Mouse (Mus musculus): ENCODE data around the gene Yipf3. TPM values are rescaled to one million over a fixed set of nuclear protein-coding genes. Genes with fewer than 3 reads are reported as not detected.
A peak's percentile ranks its signal among the peaks of the same experiment; 100 is the strongest.

The Yipf3 gene
- polyA plus RNA-seq, 1 experiment from 2014 or later = 55.3 TPM

DNA sequence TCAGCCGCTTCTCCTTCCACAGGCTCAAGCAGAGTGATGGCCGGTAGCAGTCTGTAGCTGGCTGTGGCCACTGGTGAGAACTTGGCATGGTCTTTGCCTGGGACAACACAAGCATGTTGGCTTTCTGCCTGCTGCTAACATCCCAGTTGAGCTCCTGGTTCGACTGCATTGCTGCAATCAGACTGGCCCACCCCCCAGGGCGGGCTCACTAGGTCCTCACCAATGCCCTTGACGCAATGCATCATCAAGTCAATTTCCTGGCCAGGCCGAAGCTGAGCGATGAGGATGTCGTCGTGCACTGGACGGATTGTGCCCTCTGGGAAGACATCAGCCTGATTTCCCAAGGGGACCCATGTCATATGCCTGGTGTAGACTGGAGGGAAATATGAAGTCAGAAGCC, 3.3 kb upstream of the Yipf3 start:
- 79% methylated on average over 10 of the region's 10 CpGs for WGBS
- H3K4me3 ChIP-seq (ENCODE audit: low read depth, low read length) = no peak overlapping the region
- H3K4me1 ChIP-seq (ENCODE audit: control insufficient read depth, insufficient read depth, low read length) = no peaks in the 10 kb centered on the region; the same call in none of the 2 replicates
- H3K9me3 ChIP-seq (replicated peaks; ENCODE audit: control insufficient read depth, low read length) = no peaks in the 10 kb centered on the region
- no peak overlapping the region for H3K4me2 ChIP-seq (ENCODE audit: low read depth, low read length)
- DNase-seq (ENCODE audit: low spot score) = no peak
- no peak for ATAC-seq (replicated peaks; ENCODE audit: insufficient number of reproducible peaks, low FRiP score, low TSS enrichment, low read depth)
- H3K27ac ChIP-seq (replicated peaks; ENCODE audit: low read depth, low read length) = no peak overlapping the region
- peaks cover 21% of the 10 kb centered on the region for H3K36me3 ChIP-seq (replicated peaks; ENCODE audit: control insufficient read depth, insufficient read depth, low read depth, low read length)
- H3K9ac ChIP-seq (replicated peaks; ENCODE audit: low read length) = no peak overlapping the region
- no peaks in the 10 kb centered on the region for H3K27me3 ChIP-seq (ENCODE audit: control insufficient read depth, insufficient read depth, low read length)

DNA sequence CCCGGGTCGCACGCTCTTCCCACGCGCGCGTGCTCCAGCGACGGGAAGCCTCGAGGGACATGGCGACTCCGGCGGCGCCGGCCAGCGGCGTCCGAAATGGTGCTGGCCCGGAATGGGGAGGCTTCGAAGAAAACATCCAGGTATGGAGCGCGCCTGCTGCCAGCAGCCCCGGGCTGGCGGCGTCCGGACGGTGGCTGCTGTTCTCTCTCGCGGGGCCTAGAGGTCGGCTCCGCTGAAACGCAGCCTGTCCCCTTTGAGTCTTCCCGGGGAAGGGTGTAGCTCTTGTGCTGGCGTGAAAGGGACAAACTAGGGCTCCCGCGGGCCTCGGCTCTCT, 276 bp downstream of the Yipf3 start:
- ATAC-seq (replicated peaks; ENCODE audit: insufficient number of reproducible peaks, low FRiP score, low TSS enrichment, low read depth) (0 out of 2 replicates have a peak, but pooled peaks have one; percentile 2), DNase-seq (ENCODE audit: low spot score) (no peak)
- Histone ChIP-seq H3K4me1 (ENCODE audit: control insufficient read depth, insufficient read depth, low read length) (no peaks in the 10 kb centered on the region; the same call in none of the 2 replicates), H3K27me3 (ENCODE audit: control insufficient read depth, insufficient read depth, low read length) (no peaks in the 10 kb centered on the region), H3K9ac (replicated peaks; ENCODE audit: low read length) (peak overlapping the region; percentile 85), H3K4me2 (ENCODE audit: low read depth, low read length) (peak overlapping the region; percentile 85), H3K36me3 (replicated peaks; ENCODE audit: control insufficient read depth, insufficient read depth, low read depth, low read length) (peaks cover 30% of the 10 kb centered on the region), H3K9me3 (replicated peaks; ENCODE audit: control insufficient read depth, low read length) (no peaks in the 10 kb centered on the region), H3K27ac (replicated peaks; ENCODE audit: low read depth, low read length) (no peak overlapping the region), H3K4me3 (ENCODE audit: low read depth, low read length) (peak overlapping the region; percentile 89)
- WGBS = under 1% methylated on average over 37 of the region's 37 CpGs

DNA sequence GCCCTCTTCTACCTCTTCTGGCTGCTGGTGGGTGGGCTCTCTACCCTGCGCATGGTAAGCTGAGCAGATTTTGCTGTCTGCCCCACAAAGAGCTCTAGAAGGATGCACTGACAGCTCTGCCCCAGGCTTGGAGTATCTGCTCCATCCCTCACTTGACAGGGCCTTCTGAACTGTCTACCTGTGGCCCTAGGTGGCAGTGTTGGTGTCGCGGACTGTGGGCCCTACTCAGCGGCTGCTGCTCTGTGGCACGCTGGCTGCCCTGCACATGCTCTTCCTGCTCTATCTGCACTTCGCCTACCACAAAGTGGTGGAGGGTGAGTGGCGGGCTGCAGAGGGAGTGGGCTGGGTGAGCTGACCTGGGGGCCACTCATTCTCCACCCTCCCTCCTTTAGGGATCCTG, 3.3 kb downstream of the Yipf3 start:
- peaks cover 5% of the 10 kb centered on the region for H3K4me1 ChIP-seq (ENCODE audit: control insufficient read depth, insufficient read depth, low read length)
- H3K36me3 ChIP-seq (replicated peaks; ENCODE audit: control insufficient read depth, insufficient read depth, low read depth, low read length) = peaks cover 16% of the 10 kb centered on the region
- H3K27me3 ChIP-seq (ENCODE audit: control insufficient read depth, insufficient read depth, low read length) = peaks cover 11% of the 10 kb centered on the region
- WGBS = 80% methylated on average over 7 of the region's 7 CpGs
- H3K4me2 ChIP-seq (ENCODE audit: low read depth, low read length) = no peak overlapping the region
- ATAC-seq (replicated peaks; ENCODE audit: insufficient number of reproducible peaks, low FRiP score, low TSS enrichment, low read depth) = no peak
- H3K27ac ChIP-seq (replicated peaks; ENCODE audit: low read depth, low read length) = no peak overlapping the region
- no peaks in the 10 kb centered on the region for H3K9me3 ChIP-seq (replicated peaks; ENCODE audit: control insufficient read depth, low read length)
- DNase-seq (ENCODE audit: low spot score) = no peak
- H3K4me3 ChIP-seq (ENCODE audit: low read depth, low read length) = no peak overlapping the region
- H3K9ac ChIP-seq (replicated peaks; ENCODE audit: low read length) = no peak overlapping the region

DNA sequence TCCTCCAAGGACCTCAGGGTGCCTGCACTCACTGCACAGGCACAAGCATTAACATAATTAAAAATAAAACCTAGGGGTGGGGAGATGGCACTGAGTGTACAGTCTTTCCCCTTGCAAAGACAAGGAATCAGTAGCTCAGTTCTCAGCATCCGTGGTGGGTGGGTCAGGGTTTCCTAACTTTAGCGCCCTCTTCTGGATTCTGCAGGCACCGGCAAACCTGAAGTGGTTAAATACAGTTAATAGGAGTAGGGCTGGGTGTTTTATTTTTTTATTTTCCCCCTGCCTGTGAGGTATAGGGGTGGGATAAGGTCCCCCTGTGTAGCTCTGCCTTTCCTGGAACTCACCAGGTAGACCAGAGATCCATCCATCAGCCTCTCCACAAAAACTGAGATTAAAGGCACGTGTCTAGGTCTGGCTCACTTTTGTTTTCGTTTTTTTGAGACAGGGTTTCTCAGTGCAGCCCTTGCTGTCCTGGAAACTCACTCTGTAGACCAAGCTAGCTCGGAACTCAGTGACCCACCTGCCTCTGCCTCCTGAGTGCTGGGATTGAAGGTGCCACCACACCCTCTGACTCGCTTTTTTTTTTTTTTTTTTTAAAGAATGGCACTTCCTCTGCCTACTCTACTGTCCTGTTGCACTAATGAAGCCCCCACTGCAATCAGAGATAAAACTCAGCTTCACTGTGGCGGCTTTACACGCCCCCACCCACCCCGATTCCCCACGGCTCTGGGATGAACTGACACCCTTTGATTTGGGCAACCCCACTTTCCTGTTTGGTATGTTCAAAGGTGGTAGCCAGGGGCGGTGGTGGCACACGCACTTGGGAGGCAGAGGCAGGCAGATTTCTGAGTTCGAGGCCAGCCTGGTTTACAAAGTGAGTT, 4.9 kb downstream of the Yipf3 start:
- Histone ChIP-seq H3K9me3 (replicated peaks; ENCODE audit: control insufficient read depth, low read length) (no peaks in the 10 kb centered on the region), H3K9ac (replicated peaks; ENCODE audit: low read length) (no peak overlapping the region), H3K27ac (replicated peaks; ENCODE audit: low read depth, low read length) (no peak overlapping the region), H3K4me3 (ENCODE audit: low read depth, low read length) (peak overlapping the region; percentile 67; the same call in 1 of the 2 replicates), H3K4me2 (ENCODE audit: low read depth, low read length) (no peak overlapping the region; the same call in 1 of the 2 replicates), H3K36me3 (replicated peaks; ENCODE audit: control insufficient read depth, insufficient read depth, low read depth, low read length) (peaks cover 16% of the 10 kb centered on the region), H3K4me1 (ENCODE audit: control insufficient read depth, insufficient read depth, low read length) (peaks cover 5% of the 10 kb centered on the region; the same call in 1 of the 2 replicates), H3K27me3 (ENCODE audit: control insufficient read depth, insufficient read depth, low read length) (peaks cover 11% of the 10 kb centered on the region)
- 64% methylated on average over 14 of the region's 14 CpGs for WGBS
- DNase-seq (ENCODE audit: low spot score) = peak; percentile 72
- no peak for ATAC-seq (replicated peaks; ENCODE audit: insufficient number of reproducible peaks, low FRiP score, low TSS enrichment, low read depth)

DNA sequence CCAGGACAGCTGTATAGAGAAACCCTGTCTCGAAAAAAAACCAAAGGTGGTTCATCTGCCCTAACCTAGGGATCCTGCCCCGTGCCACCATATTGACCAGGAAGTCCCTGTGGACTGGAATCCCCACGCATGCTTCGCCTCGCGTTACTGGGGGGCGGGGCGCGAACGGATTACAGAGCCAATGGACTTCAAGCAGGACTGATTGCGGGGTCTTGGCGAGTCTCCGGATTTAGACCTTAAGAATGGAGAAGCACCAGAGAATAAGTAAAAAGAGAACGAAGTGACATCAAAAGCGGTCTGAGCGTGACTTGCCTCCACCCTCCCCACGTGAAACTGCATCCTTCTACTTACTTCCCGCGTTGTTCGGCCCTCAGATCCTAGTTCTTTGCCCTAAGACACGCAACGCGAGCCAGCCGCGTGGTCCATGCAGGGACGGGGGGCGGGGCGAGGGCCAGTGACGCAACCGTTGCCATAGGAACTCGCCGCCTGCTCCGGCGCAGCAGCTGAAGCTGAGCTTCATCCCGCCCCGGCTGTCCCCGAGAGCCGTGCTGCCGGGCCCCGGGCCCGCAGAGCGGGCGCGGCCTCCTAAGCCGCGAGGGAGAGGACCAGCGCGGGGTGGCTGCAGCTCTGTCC, 5.7 kb downstream of the Yipf3 start, which contains the start of gene Lrrc73:
Lrrc73 (plus strand) TSS at position 80 of the 633 bp plus-strand sequence.
- peak; percentile 63; the same call in 1 of the 2 replicates for ATAC-seq (replicated peaks; ENCODE audit: insufficient number of reproducible peaks, low FRiP score, low TSS enrichment, low read depth)
- WGBS = under 1% methylated on average over 45 of the region's 48 CpGs
- Histone ChIP-seq H3K4me1 (ENCODE audit: control insufficient read depth, insufficient read depth, low read length) (peaks cover 5% of the 10 kb centered on the region; the same call in 1 of the 2 replicates), H3K36me3 (replicated peaks; ENCODE audit: control insufficient read depth, insufficient read depth, low read depth, low read length) (peaks cover 16% of the 10 kb centered on the region), H3K27me3 (ENCODE audit: control insufficient read depth, insufficient read depth, low read length) (peaks cover 11% of the 10 kb centered on the region), H3K4me3 (ENCODE audit: low read depth, low read length) (peak within 1 kb of the TSS; percentile 67), H3K9me3 (replicated peaks; ENCODE audit: control insufficient read depth, low read length) (no peaks in the 10 kb centered on the region), H3K9ac (replicated peaks; ENCODE audit: low read length) (peak within 1 kb of the TSS; percentile 60), H3K4me2 (ENCODE audit: low read depth, low read length) (peak within 1 kb of the TSS; percentile 99), H3K27ac (replicated peaks; ENCODE audit: low read depth, low read length) (no peak within 1 kb of the TSS; the same call in 1 of the 2 replicates)
- peak; percentile 95 for DNase-seq (ENCODE audit: low spot score)

DNA sequence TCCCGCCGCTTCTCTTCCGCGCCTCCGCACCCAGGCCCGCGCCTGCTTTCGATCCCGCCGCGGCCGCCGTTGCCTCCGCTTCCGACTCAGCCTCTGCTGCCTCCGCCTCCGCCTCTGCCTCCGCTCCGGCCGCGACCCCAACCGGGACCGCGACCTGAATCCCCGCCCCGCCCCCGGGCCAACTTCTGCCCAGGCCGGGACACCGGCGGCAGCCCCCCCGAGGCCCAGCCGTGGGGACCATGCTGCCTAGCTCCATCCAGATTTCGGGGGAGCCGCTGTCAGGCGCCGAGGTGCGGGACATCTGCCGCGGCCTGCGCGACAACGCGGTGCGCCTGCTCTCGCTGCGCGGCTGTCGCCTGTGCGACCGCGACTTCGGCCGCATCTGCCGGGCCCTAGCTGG, 6.2 kb downstream of the Yipf3 start:
- ATAC-seq (replicated peaks; ENCODE audit: insufficient number of reproducible peaks, low FRiP score, low TSS enrichment, low read depth) (no peak; the same call in 1 of the 2 replicates), DNase-seq (ENCODE audit: low spot score) (no peak)
- Histone ChIP-seq H3K9me3 (replicated peaks; ENCODE audit: control insufficient read depth, low read length) (no peaks in the 10 kb centered on the region), H3K4me2 (ENCODE audit: low read depth, low read length) (peak overlapping the region; percentile 99), H3K4me1 (ENCODE audit: control insufficient read depth, insufficient read depth, low read length) (peaks cover 5% of the 10 kb centered on the region; the same call in 1 of the 2 replicates), H3K27me3 (ENCODE audit: control insufficient read depth, insufficient read depth, low read length) (peaks cover 11% of the 10 kb centered on the region), H3K4me3 (ENCODE audit: low read depth, low read length) (peak overlapping the region; percentile 67), H3K27ac (replicated peaks; ENCODE audit: low read depth, low read length) (no peak overlapping the region; the same call in 1 of the 2 replicates), H3K36me3 (replicated peaks; ENCODE audit: control insufficient read depth, insufficient read depth, low read depth, low read length) (peaks cover 18% of the 10 kb centered on the region), H3K9ac (replicated peaks; ENCODE audit: low read length) (peak overlapping the region; percentile 60)
- WGBS = 3% methylated on average over 45 of the region's 54 CpGs

DNA sequence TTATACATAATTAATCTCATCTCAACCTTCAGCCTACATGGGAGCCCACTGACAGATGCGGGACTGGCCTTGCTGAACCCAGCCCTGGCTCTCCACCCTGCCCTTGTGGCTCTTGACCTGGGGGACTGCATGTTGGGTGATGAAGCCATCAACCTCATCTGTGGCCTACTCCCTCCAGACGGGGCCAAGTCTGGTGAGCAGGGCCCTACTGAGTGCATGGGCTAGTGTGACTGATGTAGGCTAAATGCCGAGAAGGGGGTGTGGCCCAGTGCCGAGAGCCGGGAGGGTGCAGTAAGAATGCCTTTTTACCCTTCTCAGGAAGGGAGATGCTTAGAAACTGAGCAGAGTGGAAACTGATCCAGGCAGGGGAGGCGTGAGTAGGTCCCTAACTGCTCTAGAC, 7.3 kb downstream of the Yipf3 start:
- H3K4me2 ChIP-seq (ENCODE audit: low read depth, low read length) = no peak overlapping the region
- H3K4me3 ChIP-seq (ENCODE audit: low read depth, low read length) = no peak overlapping the region
- H3K36me3 ChIP-seq (replicated peaks; ENCODE audit: control insufficient read depth, insufficient read depth, low read depth, low read length) = peaks cover 25% of the 10 kb centered on the region
- no peak overlapping the region for H3K9ac ChIP-seq (replicated peaks; ENCODE audit: low read length)
- WGBS = 34% methylated on average over 6 of the region's 6 CpGs
- DNase-seq (ENCODE audit: low spot score) (no peak), ATAC-seq (replicated peaks; ENCODE audit: insufficient number of reproducible peaks, low FRiP score, low TSS enrichment, low read depth) (no peak)
- H3K27ac ChIP-seq (replicated peaks; ENCODE audit: low read depth, low read length) = no peak overlapping the region
- H3K27me3 ChIP-seq (ENCODE audit: control insufficient read depth, insufficient read depth, low read length) = peaks cover 11% of the 10 kb centered on the region
- H3K9me3 ChIP-seq (replicated peaks; ENCODE audit: control insufficient read depth, low read length) = no peaks in the 10 kb centered on the region
- peaks cover 5% of the 10 kb centered on the region; the same call in 1 of the 2 replicates for H3K4me1 ChIP-seq (ENCODE audit: control insufficient read depth, insufficient read depth, low read length)
